Mouse (Mus musculus): ENCODE data around the gene Ninj2. TPM values are rescaled to one million over a fixed set of nuclear protein-coding genes. Genes with fewer than 3 reads are reported as not detected.

The Ninj2 gene
- polyA plus RNA-seq, 1 experiment from 2014 or later: not detected

GRCm38 (mm10) chr6:120107586-120107985 is 14.4 kb downstream of the Ninj2 start:
- Histone ChIP-seq H3K4me3 (ENCODE audit: control insufficient read depth in 1 of 2, insufficient read depth in 1 of 2, low read depth in 1 of 2, low read length in 2 of 2) (no peak overlapping the region), H3K27ac (replicated peaks in 1 of 2; ENCODE audit: control insufficient read depth in 1 of 2, insufficient read depth in 1 of 2, low read depth in 2 of 2, low read length in 2 of 2) (no peak overlapping the region), H3K9ac (ENCODE audit: low read length) (no peak overlapping the region), H3K4me2 (ENCODE audit: low read length) (no peak overlapping the region), H3K9me3 (ENCODE audit: control insufficient read depth, low read length) (no peaks in the 10 kb centered on the region), H3K36me3 (ENCODE audit: control insufficient read depth, insufficient read depth, low read length) (no peaks in the 10 kb centered on the region), H3K27me3 (ENCODE audit: control insufficient read depth, insufficient read depth, low read length) (no peaks in the 10 kb centered on the region), H3K4me1 (ENCODE audit: control insufficient read depth in 2 of 2, insufficient read depth in 2 of 2, low read length in 2 of 2) (peaks cover 28 to 43% of the 10 kb centered on the region in 2 experiments)
- ATAC-seq (ENCODE audit: insufficient number of reproducible peaks, insufficient read depth, low FRiP score, low read depth): no peak
- WGBS: 49% methylated on average over 5 of the region's 5 CpGs

GRCm38 (mm10) chr6:120108061-120108460 is 14.9 kb downstream of the Ninj2 start:
- Histone ChIP-seq H3K27me3 (ENCODE audit: control insufficient read depth, insufficient read depth, low read length) (no peaks in the 10 kb centered on the region), H3K4me1 (ENCODE audit: control insufficient read depth in 2 of 2, insufficient read depth in 2 of 2, low read length in 2 of 2) (peaks cover 28 to 43% of the 10 kb centered on the region in 2 experiments), H3K36me3 (ENCODE audit: control insufficient read depth, insufficient read depth, low read length) (no peaks in the 10 kb centered on the region), H3K9me3 (ENCODE audit: control insufficient read depth, low read length) (no peaks in the 10 kb centered on the region), H3K4me2 (ENCODE audit: low read length) (no peak overlapping the region), H3K9ac (ENCODE audit: low read length) (no peak overlapping the region), H3K27ac (replicated peaks in 1 of 2; ENCODE audit: control insufficient read depth in 1 of 2, insufficient read depth in 1 of 2, low read depth in 2 of 2, low read length in 2 of 2) (no peak overlapping the region; a peak in 1 of 4 replicates), H3K4me3 (ENCODE audit: control insufficient read depth in 1 of 2, insufficient read depth in 1 of 2, low read depth in 1 of 2, low read length in 2 of 2) (no peak overlapping the region)
- WGBS: 44% methylated on average over 6 of the region's 6 CpGs
- ATAC-seq (ENCODE audit: insufficient number of reproducible peaks, insufficient read depth, low FRiP score, low read depth): no peak

- Histone ChIP-seq H3K4me1 (ENCODE audit: control insufficient read depth in 2 of 2, insufficient read depth in 2 of 2, low read length in 2 of 2) (peaks cover 29 to 52% of the 10 kb centered on the region in 2 experiments), H3K4me3 (ENCODE audit: control insufficient read depth in 1 of 2, insufficient read depth in 1 of 2, low read depth in 1 of 2, low read length in 2 of 2) (no peak overlapping the region), H3K27me3 (ENCODE audit: control insufficient read depth, insufficient read depth, low read length) (no peaks in the 10 kb centered on the region), H3K9me3 (ENCODE audit: control insufficient read depth, low read length) (no peaks in the 10 kb centered on the region), H3K27ac (replicated peaks in 1 of 2; ENCODE audit: control insufficient read depth in 1 of 2, insufficient read depth in 1 of 2, low read depth in 2 of 2, low read length in 2 of 2) (peak overlapping the region; percentile 72 to 78), H3K9ac (ENCODE audit: low read length) (no peak overlapping the region), H3K36me3 (ENCODE audit: control insufficient read depth, insufficient read depth, low read length) (no peaks in the 10 kb centered on the region), H3K4me2 (ENCODE audit: low read length) (no peak overlapping the region)
- peak; percentile 65 for ATAC-seq (ENCODE audit: insufficient number of reproducible peaks, insufficient read depth, low FRiP score, low read depth)
- 8% methylated on average over 7 of the region's 7 CpGs for WGBS
Measured at GRCm38 (mm10) chr6:120109173-120109572, 16.0 kb downstream of the Ninj2 start.

- ATAC-seq (ENCODE audit: insufficient number of reproducible peaks, insufficient read depth, low FRiP score, low read depth): no peak
- 72% methylated on average over 5 of the region's 5 CpGs for WGBS
- Histone ChIP-seq H3K4me2 (ENCODE audit: low read length) (no peak overlapping the region), H3K27me3 (ENCODE audit: control insufficient read depth, insufficient read depth, low read length) (no peaks in the 10 kb centered on the region), H3K36me3 (ENCODE audit: control insufficient read depth, insufficient read depth, low read length) (no peaks in the 10 kb centered on the region), H3K27ac (replicated peaks in 1 of 2; ENCODE audit: control insufficient read depth in 1 of 2, insufficient read depth in 1 of 2, low read depth in 2 of 2, low read length in 2 of 2) (no peak overlapping the region), H3K9me3 (ENCODE audit: control insufficient read depth, low read length) (no peaks in the 10 kb centered on the region), H3K4me3 (ENCODE audit: control insufficient read depth in 1 of 2, insufficient read depth in 1 of 2, low read depth in 1 of 2, low read length in 2 of 2) (no peak overlapping the region), H3K9ac (ENCODE audit: low read length) (no peak overlapping the region), H3K4me1 (ENCODE audit: control insufficient read depth in 2 of 2, insufficient read depth in 2 of 2, low read length in 2 of 2) (peaks cover 33 to 59% of the 10 kb centered on the region in 2 experiments)
Measured at GRCm38 (mm10) chr6:120109932-120110331, 16.8 kb downstream of the Ninj2 start.

DNA sequence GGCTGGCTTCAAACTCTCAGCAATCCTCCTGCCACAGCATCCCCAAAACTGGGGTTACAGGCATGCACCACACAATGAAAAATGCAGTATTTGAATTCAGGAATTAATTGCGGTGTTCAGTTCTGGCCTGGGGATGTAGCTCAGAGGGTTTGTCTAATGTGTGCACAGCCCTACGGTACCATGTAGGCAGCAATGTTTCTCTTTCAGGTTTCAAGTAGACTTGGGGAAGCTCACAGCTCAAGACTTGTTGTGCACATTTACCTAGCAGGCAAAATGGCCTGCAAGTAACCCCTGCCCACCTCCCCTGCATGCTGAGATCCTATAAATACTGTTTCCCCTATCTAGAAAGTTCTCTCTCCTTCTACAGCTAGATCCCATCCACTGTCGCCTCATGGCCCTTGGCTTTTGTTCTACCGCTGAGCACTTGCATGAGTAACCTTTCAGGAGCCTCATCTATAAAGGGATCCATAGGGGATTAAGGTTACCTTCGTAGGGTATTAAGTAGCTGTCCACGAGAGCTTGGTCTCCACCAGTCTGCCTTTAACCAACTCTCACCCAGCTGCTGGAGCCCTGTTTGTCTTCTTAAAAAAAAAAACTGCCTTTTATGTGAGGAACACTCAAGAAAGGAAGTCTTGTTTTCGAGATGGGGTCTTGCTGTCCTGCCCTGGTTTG is 17.7 kb downstream of the Ninj2 start:
- Histone ChIP-seq H3K4me2 (ENCODE audit: low read length) (no peak overlapping the region), H3K27me3 (ENCODE audit: control insufficient read depth, insufficient read depth, low read length) (no peaks in the 10 kb centered on the region), H3K4me1 (ENCODE audit: control insufficient read depth in 2 of 2, insufficient read depth in 2 of 2, low read length in 2 of 2) (peaks cover 36 to 69% of the 10 kb centered on the region in 2 experiments), H3K9ac (ENCODE audit: low read length) (no peak overlapping the region), H3K36me3 (ENCODE audit: control insufficient read depth, insufficient read depth, low read length) (no peaks in the 10 kb centered on the region), H3K4me3 (ENCODE audit: control insufficient read depth in 1 of 2, insufficient read depth in 1 of 2, low read depth in 1 of 2, low read length in 2 of 2) (no peak overlapping the region), H3K9me3 (ENCODE audit: control insufficient read depth, low read length) (no peaks in the 10 kb centered on the region), H3K27ac (replicated peaks in 1 of 2; ENCODE audit: control insufficient read depth in 1 of 2, insufficient read depth in 1 of 2, low read depth in 2 of 2, low read length in 2 of 2) (peak overlapping the region in 1 of 2 experiments; percentile 94; a peak in 1 of 4 replicates)
- ATAC-seq (ENCODE audit: insufficient number of reproducible peaks, insufficient read depth, low FRiP score, low read depth): no peak
- 74% methylated on average over 7 of the region's 7 CpGs for WGBS

GRCm38 (mm10) chr6:120111410-120111783 is 18.2 kb downstream of the Ninj2 start:
- Histone ChIP-seq H3K4me2 (ENCODE audit: low read length) (no peak overlapping the region), H3K4me1 (ENCODE audit: control insufficient read depth in 2 of 2, insufficient read depth in 2 of 2, low read length in 2 of 2) (peaks cover 36 to 71% of the 10 kb centered on the region in 2 experiments), H3K36me3 (ENCODE audit: control insufficient read depth, insufficient read depth, low read length) (no peaks in the 10 kb centered on the region), H3K27me3 (ENCODE audit: control insufficient read depth, insufficient read depth, low read length) (no peaks in the 10 kb centered on the region), H3K9me3 (ENCODE audit: control insufficient read depth, low read length) (no peaks in the 10 kb centered on the region), H3K4me3 (ENCODE audit: control insufficient read depth in 1 of 2, insufficient read depth in 1 of 2, low read depth in 1 of 2, low read length in 2 of 2) (no peak overlapping the region), H3K27ac (replicated peaks in 1 of 2; ENCODE audit: control insufficient read depth in 1 of 2, insufficient read depth in 1 of 2, low read depth in 2 of 2, low read length in 2 of 2) (peak overlapping the region in 1 of 2 experiments; percentile 94; a peak in 2 of 4 replicates), H3K9ac (ENCODE audit: low read length) (no peak overlapping the region)
- no peak for ATAC-seq (ENCODE audit: insufficient number of reproducible peaks, insufficient read depth, low FRiP score, low read depth)
- WGBS: 71% methylated on average over 3 of the region's 3 CpGs

- WGBS: 6% methylated on average over 22 of the region's 22 CpGs
- Histone ChIP-seq H3K9ac (ENCODE audit: low read length) (peak overlapping the region; percentile 69), H3K4me1 (ENCODE audit: control insufficient read depth in 2 of 2, insufficient read depth in 2 of 2, low read length in 2 of 2) (peaks cover 36 to 71% of the 10 kb centered on the region in 2 experiments)
Measured at GRCm38 (mm10) chr6:120111984-120112803, 19.0 kb downstream of the Ninj2 start.

More at GRCm38 (mm10) chr6:120111984-120112803, 19.0 kb downstream of the Ninj2 start:
- Histone ChIP-seq H3K4me2 (ENCODE audit: low read length) (peak overlapping the region; percentile 58), H3K27ac (replicated peaks in 1 of 2; ENCODE audit: control insufficient read depth in 1 of 2, insufficient read depth in 1 of 2, low read depth in 2 of 2, low read length in 2 of 2) (peak overlapping the region; percentile 92 to 94), H3K4me3 (ENCODE audit: control insufficient read depth in 1 of 2, insufficient read depth in 1 of 2, low read depth in 1 of 2, low read length in 2 of 2) (peak overlapping the region; percentile 23 to 29), H3K36me3 (ENCODE audit: control insufficient read depth, insufficient read depth, low read length) (no peaks in the 10 kb centered on the region), H3K9me3 (ENCODE audit: control insufficient read depth, low read length) (no peaks in the 10 kb centered on the region), H3K27me3 (ENCODE audit: control insufficient read depth, insufficient read depth, low read length) (no peaks in the 10 kb centered on the region)
- peak; percentile 86 for ATAC-seq (ENCODE audit: insufficient number of reproducible peaks, insufficient read depth, low FRiP score, low read depth)
